Mouse (Mus musculus) heart, embryonic 11.5 days (tissue): ENCODE measurements around the gene Fance. TPM values are rescaled to one million over a fixed set of nuclear protein-coding genes. Genes with fewer than 3 reads are reported as not detected.
A peak's percentile ranks its signal among the peaks of the same experiment; 100 is the strongest.

ENCODE experiments used
- ATAC-seq: fragments of 200-750 bp; cut with Nextera tagmentation; replicated peaks from 2 replicates; pipeline ENCODE4 v1.8.0; 2017; ENCODE audit warnings: moderate library complexity; ENCODE audit not compliant: insufficient number of reproducible peaks, low FRiP score, low TSS enrichment
- H3K27ac ChIP-seq: fragments of 300-500 bp; sonication (generic); 2 replicates; pipeline ENCODE4 v1.5.1; 2014; ENCODE audit warnings: mild to moderate bottlenecking, low read depth, low read length
- H3K27me3 ChIP-seq: fragments of 300-500 bp; sonication (generic); 2 replicates; pipeline ENCODE4 v1.6.1; 2014; ENCODE audit warnings: mild to moderate bottlenecking, low read length, mixed read lengths; ENCODE audit not compliant: control insufficient read depth, insufficient read depth
- H3K36me3 ChIP-seq: fragments of 300-500 bp; sonication (generic); 2 replicates; pipeline ENCODE4 v1.6.1; 2014; ENCODE audit warnings: mild to moderate bottlenecking, low read length, moderate library complexity, mixed read lengths; ENCODE audit not compliant: control insufficient read depth, insufficient read depth
- H3K4me1 ChIP-seq: fragments of 300-500 bp; sonication (generic); 2 replicates; pipeline ENCODE4 v1.6.1; 2014; ENCODE audit warnings: low read length; ENCODE audit not compliant: control insufficient read depth, insufficient read depth
- H3K4me2 ChIP-seq: fragments of 300-500 bp; sonication (generic); 2 replicates; pipeline ENCODE4 v1.6.1; 2014; ENCODE audit warnings: mild to moderate bottlenecking, moderate library complexity
- H3K4me3 ChIP-seq: fragments of 300-500 bp; sonication (generic); 2 replicates; pipeline ENCODE4 v1.5.1; 2014; ENCODE audit warnings: low read depth, low read length
- H3K9ac ChIP-seq: fragments of 300-500 bp; sonication (generic); 2 replicates; pipeline ENCODE4 v1.6.1; 2014; ENCODE audit warnings: mild to moderate bottlenecking, low read depth, low read length, moderate library complexity
- H3K9me3 ChIP-seq: fragments of 300-500 bp; sonication (generic); replicated peaks from 2 replicates; pipeline ENCODE4 v1.6.1; 2016; ENCODE audit warnings: low read length; ENCODE audit not compliant: control insufficient read depth
- WGBS: fragments of 180-500 bp; shearing (Covaris S2); extraction: QIAGEN DNeasy Blood & Tissue Kit; methylation state at CpG from one replicate; pipeline ENCODE4 v1.1.7; 2014; ENCODE audit not compliant: insufficient replicate concordance; 5-methylcytosine and 5-hydroxymethylcytosine counted together
- polyA plus RNA-seq: library from polyadenylated mRNA; unstranded; fragments of >200 nt; fragmentation: Nextera tagmentation; extraction: Ambion mirVana; gene quantifications from 2 replicates; pipeline ENCODE4 v1.2.1, GENCODE M21; 2014

Fance gene
- polyA plus RNA-seq, 1 experiment from 2014 or later: 15.3 TPM

DNA sequence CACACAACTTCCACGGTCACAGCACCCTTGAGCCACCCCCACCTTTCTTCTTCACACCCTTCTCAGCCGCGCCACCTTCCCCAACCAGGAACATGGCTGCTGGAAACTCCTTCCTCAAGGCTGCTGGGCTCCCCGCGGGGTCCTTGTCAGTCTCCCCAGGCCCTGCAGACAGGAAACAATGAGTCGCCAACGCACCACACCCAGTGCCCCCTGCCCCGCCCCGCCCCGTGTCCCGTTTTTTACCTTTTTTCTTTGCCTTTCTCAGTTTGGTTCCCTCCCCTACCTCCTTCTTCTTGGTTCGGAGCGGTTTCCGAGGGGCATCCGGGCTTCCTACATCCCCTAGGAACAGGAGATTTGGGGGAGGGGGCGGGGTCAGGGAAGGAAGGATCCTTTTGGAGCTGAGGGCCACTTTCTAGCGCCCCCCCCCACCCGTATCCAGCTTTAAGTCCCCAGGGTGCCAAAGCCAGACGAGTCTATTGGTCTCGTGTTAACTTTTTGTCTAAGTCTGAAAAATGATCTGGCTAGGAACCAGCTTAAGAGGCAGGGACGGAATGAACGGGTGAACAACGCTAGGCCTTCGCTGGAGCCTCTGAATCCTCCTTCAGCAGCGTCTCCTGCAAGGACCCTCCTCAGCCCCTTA is 49.5 kb downstream of the Fance start:
- Histone ChIP-seq H3K27ac (no peak overlapping the region), H3K27me3 (peaks cover 68% of the 10 kb centered on the region)

DNA sequence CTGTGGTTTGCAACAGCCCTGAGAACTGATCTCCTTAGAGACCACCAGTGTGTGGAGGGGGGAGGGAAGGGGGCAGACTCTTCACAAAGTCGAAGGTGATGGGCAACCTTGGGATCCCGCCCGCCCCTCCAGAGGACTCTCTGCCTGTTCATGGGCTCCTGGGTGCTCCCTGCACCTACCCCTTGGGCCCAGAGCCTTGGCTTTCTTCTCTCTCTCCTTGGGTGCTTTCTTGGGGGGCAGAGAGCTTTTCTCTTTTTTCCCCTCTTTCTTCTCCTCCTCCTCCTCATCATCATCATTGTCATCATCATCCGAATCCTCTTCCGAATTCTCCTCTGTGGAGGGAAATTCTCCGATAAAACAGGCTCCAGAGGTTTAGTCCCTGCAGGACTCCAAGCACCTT is 50.2 kb downstream of the Fance start:
- Histone ChIP-seq H3K27me3 (peaks cover 63% of the 10 kb centered on the region), H3K9ac (peak overlapping the region; percentile 66; the same call in 1 of the 2 replicates), H3K9me3 (no peaks in the 10 kb centered on the region), H3K4me2 (peak overlapping the region; percentile 74), H3K27ac (no peak overlapping the region), H3K36me3 (no peaks in the 10 kb centered on the region), H3K4me3 (peak overlapping the region; percentile 46), H3K4me1 (peaks cover 19% of the 10 kb centered on the region)
- no peak for ATAC-seq
- WGBS: 8% methylated on average over 6 of the region's 6 CpGs

More for the DNA sequence above, 49.5 kb downstream of the Fance start:
- no peak for ATAC-seq
- Histone ChIP-seq H3K9ac (peak overlapping the region; percentile 66), H3K9me3 (no peaks in the 10 kb centered on the region), H3K36me3 (no peaks in the 10 kb centered on the region), H3K4me1 (peaks cover 22% of the 10 kb centered on the region), H3K4me2 (peak overlapping the region; percentile 74), H3K4me3 (peak overlapping the region; percentile 46)
- WGBS: 2% methylated on average over 25 of the region's 25 CpGs

DNA sequence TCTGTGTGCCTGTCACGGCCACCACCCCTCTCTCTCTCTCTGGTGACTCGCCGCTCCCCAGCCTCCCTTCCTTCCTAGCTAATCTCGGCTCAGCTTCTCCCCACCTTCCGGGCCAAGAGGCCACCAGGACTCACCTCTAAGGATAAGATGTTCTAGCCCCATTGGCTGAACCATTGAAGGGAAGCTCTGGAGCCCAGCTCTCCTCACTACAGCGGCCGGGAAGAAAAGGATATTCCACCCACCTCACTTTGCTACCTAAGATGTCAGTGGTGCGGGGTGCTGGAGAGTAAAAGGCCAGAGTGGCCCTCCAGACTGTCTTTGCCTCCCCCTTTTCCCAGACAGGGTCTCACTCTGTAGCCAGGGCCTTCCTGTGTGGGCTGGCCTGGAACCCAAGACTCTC is 51.8 kb downstream of the Fance start, which contains the start of gene Tulp1:
Gene Tulp1 (minus strand): TSS at position 101 of the 400 bp plus-strand sequence.
- WGBS: 11% methylated on average over 8 of the region's 8 CpGs
- Histone ChIP-seq H3K4me1 (peaks cover 19% of the 10 kb centered on the region), H3K4me2 (peak within 1 kb of the TSS; percentile 74), H3K36me3 (no peaks in the 10 kb centered on the region), H3K9me3 (no peaks in the 10 kb centered on the region), H3K9ac (0 out of 2 replicates have a peak within 1 kb of the TSS, but pooled peaks have one; percentile 11), H3K4me3 (peak within 1 kb of the TSS; percentile 25), H3K27me3 (peaks cover 49% of the 10 kb centered on the region), H3K27ac (no peak within 1 kb of the TSS)
- ATAC-seq: no peak

GRCm38 (mm10) chr17:28368449-28368848 is 55.1 kb downstream of the Fance start:
- Histone ChIP-seq H3K4me2 (0 out of 2 replicates have a peak overlapping the region, but pooled peaks have one; percentile 10), H3K9me3 (no peaks in the 10 kb centered on the region), H3K27ac (no peak overlapping the region), H3K9ac (no peak overlapping the region), H3K27me3 (peaks cover 25% of the 10 kb centered on the region), H3K4me3 (no peak overlapping the region), H3K36me3 (no peaks in the 10 kb centered on the region), H3K4me1 (peaks cover 15% of the 10 kb centered on the region)
- no peak for ATAC-seq
- WGBS: 5% methylated on average over 13 of the region's 13 CpGs

DNA sequence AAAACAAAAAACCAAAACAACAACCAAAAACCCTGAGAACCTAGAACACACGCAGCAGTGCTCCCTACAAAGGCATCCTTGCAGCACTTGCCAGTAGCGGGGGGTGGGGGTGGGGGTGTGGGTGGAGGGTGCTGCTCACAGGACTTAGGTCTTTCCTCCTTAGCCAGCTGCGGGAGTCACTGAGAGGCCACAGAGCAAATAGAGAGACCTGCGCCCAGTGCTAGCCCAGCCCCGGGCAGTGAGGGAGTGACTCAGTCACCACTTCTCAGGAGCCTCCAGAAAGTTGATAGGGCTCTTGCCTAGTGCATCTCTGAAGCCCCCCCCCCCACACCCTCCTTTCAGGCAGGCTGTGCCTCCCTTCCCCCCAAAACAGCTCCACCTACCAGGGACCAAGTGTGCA is 55.7 kb downstream of the Fance start:
- Histone ChIP-seq H3K4me1 (peaks cover 9% of the 10 kb centered on the region), H3K4me3 (no peak overlapping the region), H3K27ac (no peak overlapping the region), H3K9me3 (no peaks in the 10 kb centered on the region), H3K27me3 (peaks cover 24% of the 10 kb centered on the region), H3K4me2 (no peak overlapping the region), H3K36me3 (no peaks in the 10 kb centered on the region), H3K9ac (no peak overlapping the region)
- 0 out of 2 replicates have a peak, but pooled peaks have one; percentile 18 for ATAC-seq
- 59% methylated on average over 5 of the region's 5 CpGs for WGBS

GRCm38 (mm10) chr17:28371286-28371685 is 58.0 kb downstream of the Fance start:
- no peak overlapping the region for H3K9ac ChIP-seq
- H3K27ac ChIP-seq: no peak overlapping the region
- H3K9me3 ChIP-seq: no peaks in the 10 kb centered on the region
- H3K36me3 ChIP-seq: no peaks in the 10 kb centered on the region
- ATAC-seq: no peak
- 69% methylated on average over 2 of the region's 2 CpGs for WGBS
- H3K4me1 ChIP-seq: no peaks in the 10 kb centered on the region; the same call in 1 of the 2 replicates
- H3K4me3 ChIP-seq: no peak overlapping the region
- no peak overlapping the region for H3K4me2 ChIP-seq
- peaks cover 26% of the 10 kb centered on the region for H3K27me3 ChIP-seq

GRCm38 (mm10) chr17:28371941-28372340 is 58.6 kb downstream of the Fance start:
- no peak for ATAC-seq
- H3K27me3 ChIP-seq: peaks cover 26% of the 10 kb centered on the region
- no peak overlapping the region for H3K4me2 ChIP-seq
- H3K4me3 ChIP-seq: no peak overlapping the region
- H3K36me3 ChIP-seq: no peaks in the 10 kb centered on the region
- no peaks in the 10 kb centered on the region; the same call in 1 of the 2 replicates for H3K4me1 ChIP-seq
- no peak overlapping the region for H3K27ac ChIP-seq
- H3K9me3 ChIP-seq: no peaks in the 10 kb centered on the region
- 57% methylated on average over 1 of the region's 1 CpGs for WGBS
- H3K9ac ChIP-seq: no peak overlapping the region

DNA sequence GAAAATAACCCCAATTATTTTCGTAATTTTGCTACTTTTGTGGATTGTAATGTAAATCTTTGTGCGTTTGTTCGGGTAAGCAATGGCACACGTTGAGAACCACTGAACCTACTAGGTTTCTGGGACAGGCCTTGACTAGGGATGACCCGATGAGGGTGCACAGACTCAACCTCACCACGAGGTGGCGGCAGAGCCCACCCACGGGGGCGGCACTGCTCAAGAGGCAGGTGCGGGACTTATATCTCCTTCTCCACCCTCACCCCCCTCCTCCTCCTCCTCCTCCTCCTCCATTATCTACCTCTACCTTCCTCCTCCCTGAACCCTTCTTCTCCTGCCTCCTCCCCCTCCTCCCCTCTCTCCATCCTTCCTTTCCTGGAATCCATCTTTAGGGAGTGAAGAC is 60.5 kb downstream of the Fance start:
- ATAC-seq: no peak
- no peak overlapping the region for H3K4me3 ChIP-seq
- H3K4me1 ChIP-seq: no peaks in the 10 kb centered on the region; the same call in 1 of the 2 replicates
- H3K9me3 ChIP-seq: no peaks in the 10 kb centered on the region
- no peaks in the 10 kb centered on the region for H3K36me3 ChIP-seq
- 17% methylated on average over 10 of the region's 10 CpGs for WGBS
- peaks cover 26% of the 10 kb centered on the region for H3K27me3 ChIP-seq
- no peak overlapping the region for H3K27ac ChIP-seq
- H3K4me2 ChIP-seq: no peak overlapping the region
- no peak overlapping the region for H3K9ac ChIP-seq

- no peak overlapping the region for H3K4me3 ChIP-seq
- H3K4me1 ChIP-seq: no peaks in the 10 kb centered on the region; the same call in 1 of the 2 replicates
- H3K36me3 ChIP-seq: no peaks in the 10 kb centered on the region
- H3K27ac ChIP-seq: no peak overlapping the region
- H3K9me3 ChIP-seq: no peaks in the 10 kb centered on the region
- WGBS: 15% methylated on average over 16 of the region's 16 CpGs
- no peak overlapping the region for H3K9ac ChIP-seq
- ATAC-seq: no peak
- peak overlapping the region; percentile 1; the same call in 1 of the 2 replicates for H3K4me2 ChIP-seq
- H3K27me3 ChIP-seq: peaks cover 26% of the 10 kb centered on the region
Measured at GRCm38 (mm10) chr17:28374494-28374893, 61.2 kb downstream of the Fance start.
